Mouse (Mus musculus): Measurements from ENCODE around the gene Zswim5. TPM values are rescaled to one million over a fixed set of nuclear protein-coding genes. Genes with fewer than 3 reads are reported as not detected.

Zswim5 gene
- polyA plus RNA-seq, 1 experiment from 2014 or later = 6.4 TPM

DNA sequence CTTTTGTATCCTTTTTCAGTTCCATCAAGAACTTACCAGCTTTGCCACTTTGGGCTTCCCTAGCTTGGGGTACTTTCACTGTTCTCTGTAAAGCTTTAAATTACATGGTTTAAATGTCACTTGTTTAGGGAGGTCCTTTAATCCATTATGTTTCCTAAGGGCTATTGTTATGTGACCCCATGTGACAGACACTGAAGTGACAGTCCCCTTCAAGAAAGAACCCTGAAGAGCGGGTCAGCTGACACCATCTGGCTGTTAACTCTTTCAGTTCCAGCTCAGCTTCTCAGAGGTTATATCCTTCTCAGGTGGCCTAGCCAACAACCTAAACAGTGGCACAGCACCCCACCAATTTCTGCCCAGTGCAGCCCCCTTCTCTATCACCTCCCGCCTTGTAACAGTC lies 22.9 kb upstream of the Zswim5 start:
- Histone ChIP-seq H3K4me2 (ENCODE audit: low read depth, low read length) (no peak overlapping the region), H3K27me3 (ENCODE audit: control insufficient read depth, insufficient read depth, low read length) (no peaks in the 10 kb centered on the region), H3K4me3 (ENCODE audit: low read depth, low read length) (no peak overlapping the region), H3K27ac (ENCODE audit: low read depth, low read length) (no peak overlapping the region), H3K9me3 (ENCODE audit: control insufficient read depth, low read length) (no peaks in the 10 kb centered on the region), H3K9ac (replicated peaks; ENCODE audit: low read depth, low read length) (no peak overlapping the region), H3K4me1 (ENCODE audit: control insufficient read depth, insufficient read depth, low read length) (no peaks in the 10 kb centered on the region), H3K36me3 (ENCODE audit: control insufficient read depth, insufficient read depth, low read length) (no peaks in the 10 kb centered on the region)
- ATAC-seq (ENCODE audit: low read depth) = no peak
- 18% methylated on average over 2 of the region's 2 CpGs for whole genome bisulfite sequencing

DNA sequence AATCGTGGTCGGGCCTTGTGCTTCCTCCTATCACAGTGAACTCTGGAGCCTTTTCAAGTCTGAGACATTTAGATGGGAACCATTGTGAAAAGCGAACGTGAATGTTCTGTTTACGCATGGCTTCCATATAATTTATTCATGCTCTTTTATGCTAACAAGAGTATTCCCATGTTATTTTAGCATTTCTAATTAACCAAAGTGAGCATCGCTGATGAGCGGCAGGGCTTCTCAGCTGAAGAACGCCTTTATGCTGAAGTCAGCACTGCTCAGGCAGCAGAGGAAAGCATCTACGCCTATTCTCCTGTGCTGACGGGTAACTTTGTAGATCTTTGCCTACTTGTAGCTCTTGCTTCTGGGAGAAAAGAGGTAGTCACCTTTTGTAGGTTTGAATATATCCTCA lies 20.0 kb upstream of the Zswim5 start:
- H3K4me2 ChIP-seq (ENCODE audit: low read depth, low read length) = no peak overlapping the region
- H3K4me1 ChIP-seq (ENCODE audit: control insufficient read depth, insufficient read depth, low read length) = no peaks in the 10 kb centered on the region
- no peaks in the 10 kb centered on the region for H3K36me3 ChIP-seq (ENCODE audit: control insufficient read depth, insufficient read depth, low read length)
- H3K27me3 ChIP-seq (ENCODE audit: control insufficient read depth, insufficient read depth, low read length) = no peaks in the 10 kb centered on the region
- ATAC-seq (ENCODE audit: low read depth) = no peak
- 61% methylated on average over 10 of the region's 10 CpGs for whole genome bisulfite sequencing
- H3K27ac ChIP-seq (ENCODE audit: low read depth, low read length) = no peak overlapping the region
- no peak overlapping the region for H3K9ac ChIP-seq (replicated peaks; ENCODE audit: low read depth, low read length)
- no peak overlapping the region for H3K4me3 ChIP-seq (ENCODE audit: low read depth, low read length)
- no peaks in the 10 kb centered on the region for H3K9me3 ChIP-seq (ENCODE audit: control insufficient read depth, low read length)

DNA sequence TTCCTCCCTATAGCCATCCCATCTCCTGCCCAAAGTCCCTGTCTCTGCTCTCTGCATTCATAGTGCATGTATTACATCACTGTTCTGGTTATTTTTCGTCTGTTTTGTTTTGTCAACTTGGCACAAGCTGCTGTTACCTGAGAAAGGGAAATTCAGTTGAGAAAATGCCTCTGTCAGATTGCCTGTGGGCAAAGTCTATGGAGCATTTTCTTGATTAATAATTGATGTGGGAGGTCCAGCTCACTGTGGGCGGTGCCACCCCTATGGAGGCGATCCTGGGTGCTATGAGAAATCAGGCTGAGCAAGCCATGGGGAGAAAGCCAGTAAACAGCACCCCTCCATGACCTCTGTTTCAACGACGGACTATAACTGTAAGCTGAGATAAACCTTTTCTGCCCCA lies 17.5 kb upstream of the Zswim5 start:
- 65% methylated on average over 5 of the region's 5 CpGs for WGBS

DNA sequence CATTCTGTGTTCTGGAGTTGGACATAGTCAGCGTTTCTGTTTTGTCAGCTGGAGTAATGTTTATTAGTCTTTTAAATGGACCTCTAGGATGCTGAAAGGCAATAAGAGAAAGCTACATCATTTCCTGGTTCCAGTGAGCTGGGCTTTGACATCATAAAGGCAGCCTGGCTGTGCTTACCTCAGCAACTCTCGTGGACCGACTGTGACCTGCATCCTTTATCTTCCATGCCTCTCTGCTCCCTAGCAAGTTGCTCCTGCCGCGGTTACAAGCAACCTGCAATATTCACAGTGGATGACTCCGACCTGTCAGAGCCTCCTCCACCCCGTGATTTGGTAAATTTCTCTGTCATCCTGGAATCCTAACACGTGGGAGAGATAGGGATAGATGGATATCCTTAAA lies 15.2 kb upstream of the Zswim5 start:
- no peaks in the 10 kb centered on the region for H3K9me3 ChIP-seq (ENCODE audit: control insufficient read depth, low read length)
- WGBS = 63% methylated on average over 8 of the region's 8 CpGs
- no peak overlapping the region for H3K9ac ChIP-seq (replicated peaks; ENCODE audit: low read depth, low read length)
- H3K27ac ChIP-seq (ENCODE audit: low read depth, low read length) = no peak overlapping the region
- H3K4me1 ChIP-seq (ENCODE audit: control insufficient read depth, insufficient read depth, low read length) = no peaks in the 10 kb centered on the region
- H3K4me2 ChIP-seq (ENCODE audit: low read depth, low read length) = no peak overlapping the region
- no peaks in the 10 kb centered on the region for H3K36me3 ChIP-seq (ENCODE audit: control insufficient read depth, insufficient read depth, low read length)
- no peak for ATAC-seq (ENCODE audit: low read depth)
- H3K4me3 ChIP-seq (ENCODE audit: low read depth, low read length) = no peak overlapping the region
- H3K27me3 ChIP-seq (ENCODE audit: control insufficient read depth, insufficient read depth, low read length) = no peaks in the 10 kb centered on the region

More for the DNA sequence above, 17.5 kb upstream of the Zswim5 start:
- H3K4me1 ChIP-seq (ENCODE audit: control insufficient read depth, insufficient read depth, low read length) = no peaks in the 10 kb centered on the region
- H3K4me2 ChIP-seq (ENCODE audit: low read depth, low read length) = no peak overlapping the region
- no peaks in the 10 kb centered on the region for H3K36me3 ChIP-seq (ENCODE audit: control insufficient read depth, insufficient read depth, low read length)
- H3K9me3 ChIP-seq (ENCODE audit: control insufficient read depth, low read length) = no peaks in the 10 kb centered on the region
- H3K9ac ChIP-seq (replicated peaks; ENCODE audit: low read depth, low read length) = no peak overlapping the region
- no peak for ATAC-seq (ENCODE audit: low read depth)
- no peak overlapping the region for H3K27ac ChIP-seq (ENCODE audit: low read depth, low read length)
- no peak overlapping the region for H3K4me3 ChIP-seq (ENCODE audit: low read depth, low read length)
- no peaks in the 10 kb centered on the region for H3K27me3 ChIP-seq (ENCODE audit: control insufficient read depth, insufficient read depth, low read length)

DNA sequence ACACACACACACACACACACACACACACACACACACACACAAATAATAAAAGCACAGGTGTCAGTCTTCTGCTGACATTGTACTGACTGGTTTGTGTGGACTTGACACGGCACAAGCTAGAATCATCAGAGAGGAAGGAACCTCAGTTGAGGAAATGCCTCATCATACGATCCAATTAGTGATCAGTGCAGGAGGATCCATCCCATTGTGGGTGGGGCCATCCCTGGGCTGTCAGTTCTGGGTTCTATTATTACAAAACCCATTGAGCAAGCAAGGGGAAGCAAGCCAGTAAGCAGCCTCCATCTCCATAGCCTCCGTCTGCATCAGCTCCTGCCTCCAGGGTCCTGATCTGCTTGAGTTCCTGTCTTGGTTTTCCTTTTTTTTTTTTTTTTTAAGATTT lies 7.3 kb upstream of the Zswim5 start:
- WGBS = 81% methylated on average over 3 of the region's 3 CpGs
- ATAC-seq (ENCODE audit: low read depth) = no peak
- no peaks in the 10 kb centered on the region for H3K36me3 ChIP-seq (ENCODE audit: control insufficient read depth, insufficient read depth, low read length)
- H3K27me3 ChIP-seq (ENCODE audit: control insufficient read depth, insufficient read depth, low read length) = no peaks in the 10 kb centered on the region
- no peak overlapping the region for H3K4me3 ChIP-seq (ENCODE audit: low read depth, low read length)
- H3K9me3 ChIP-seq (ENCODE audit: control insufficient read depth, low read length) = no peaks in the 10 kb centered on the region
- no peak overlapping the region for H3K9ac ChIP-seq (replicated peaks; ENCODE audit: low read depth, low read length)
- no peak overlapping the region for H3K27ac ChIP-seq (ENCODE audit: low read depth, low read length)
- no peaks in the 10 kb centered on the region for H3K4me1 ChIP-seq (ENCODE audit: control insufficient read depth, insufficient read depth, low read length)
- no peak overlapping the region for H3K4me2 ChIP-seq (ENCODE audit: low read depth, low read length)

GRCm38 (mm10) chr4:116874595-116874994 lies 2.6 kb upstream of the Zswim5 start:
- Histone ChIP-seq H3K27ac (ENCODE audit: low read depth, low read length) (no peak overlapping the region), H3K4me1 (ENCODE audit: control insufficient read depth, insufficient read depth, low read length) (peaks cover 8% of the 10 kb centered on the region), H3K4me3 (ENCODE audit: low read depth, low read length) (no peak overlapping the region), H3K4me2 (ENCODE audit: low read depth, low read length) (no peak overlapping the region), H3K9ac (replicated peaks; ENCODE audit: low read depth, low read length) (no peak overlapping the region), H3K9me3 (ENCODE audit: control insufficient read depth, low read length) (no peaks in the 10 kb centered on the region), H3K36me3 (ENCODE audit: control insufficient read depth, insufficient read depth, low read length) (no peaks in the 10 kb centered on the region), H3K27me3 (ENCODE audit: control insufficient read depth, insufficient read depth, low read length) (no peaks in the 10 kb centered on the region)
- ATAC-seq (ENCODE audit: low read depth) = no peak
- WGBS = 86% methylated on average over 4 of the region's 4 CpGs

DNA sequence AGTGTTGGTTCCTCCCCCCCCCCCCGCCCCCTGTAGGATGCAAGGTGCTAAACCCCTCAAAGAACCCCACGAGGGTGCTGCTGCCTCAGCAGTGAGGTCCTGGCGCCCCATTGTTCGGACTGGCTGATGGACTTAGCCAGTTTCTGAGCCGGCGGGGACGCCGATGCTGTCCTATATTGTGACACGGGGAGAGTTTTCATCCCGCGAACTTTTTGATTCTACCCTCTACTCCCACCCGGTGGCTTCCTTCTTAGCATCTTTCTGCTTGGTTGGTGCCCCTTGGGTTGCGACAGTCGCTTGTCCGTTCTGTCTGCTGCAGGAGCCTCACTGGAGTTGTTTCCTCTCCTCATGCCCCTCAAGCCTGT lies 564 bp upstream of the Zswim5 start:
- Histone ChIP-seq H3K4me2 (ENCODE audit: low read depth, low read length) (peak overlapping the region; percentile 58), H3K4me3 (ENCODE audit: low read depth, low read length) (peak overlapping the region; percentile 92), H3K4me1 (ENCODE audit: control insufficient read depth, insufficient read depth, low read length) (peaks cover 9% of the 10 kb centered on the region), H3K27me3 (ENCODE audit: control insufficient read depth, insufficient read depth, low read length) (no peaks in the 10 kb centered on the region), H3K9me3 (ENCODE audit: control insufficient read depth, low read length) (no peaks in the 10 kb centered on the region), H3K27ac (ENCODE audit: low read depth, low read length) (peak overlapping the region; percentile 97), H3K36me3 (ENCODE audit: control insufficient read depth, insufficient read depth, low read length) (no peaks in the 10 kb centered on the region), H3K9ac (replicated peaks; ENCODE audit: low read depth, low read length) (peak overlapping the region; percentile 91)
- 0% methylated on average over 14 of the region's 15 CpGs for WGBS
- peak; percentile 69 for ATAC-seq (ENCODE audit: low read depth)

- Histone ChIP-seq H3K27me3 (ENCODE audit: control insufficient read depth, insufficient read depth, low read length) (no peaks in the 10 kb centered on the region), H3K4me1 (ENCODE audit: control insufficient read depth, insufficient read depth, low read length) (peaks cover 9% of the 10 kb centered on the region), H3K4me3 (ENCODE audit: low read depth, low read length) (peak overlapping the region; percentile 92), H3K4me2 (ENCODE audit: low read depth, low read length) (peak overlapping the region; percentile 58), H3K36me3 (ENCODE audit: control insufficient read depth, insufficient read depth, low read length) (no peaks in the 10 kb centered on the region), H3K9ac (replicated peaks; ENCODE audit: low read depth, low read length) (peak overlapping the region; percentile 91), H3K27ac (ENCODE audit: low read depth, low read length) (peak overlapping the region; percentile 97), H3K9me3 (ENCODE audit: control insufficient read depth, low read length) (no peaks in the 10 kb centered on the region)
- WGBS = under 1% methylated on average over 39 of the region's 57 CpGs
- 0 out of 2 replicates have a peak, but pooled peaks have one; percentile 5 for ATAC-seq (ENCODE audit: low read depth)
Measured at GRCm38 (mm10) chr4:116877729-116878321, 649 bp downstream of the Zswim5 start.

GRCm38 (mm10) chr4:116878491-116878890 lies 1.3 kb downstream of the Zswim5 start:
- no peaks in the 10 kb centered on the region for H3K36me3 ChIP-seq (ENCODE audit: control insufficient read depth, insufficient read depth, low read length)
- H3K4me3 ChIP-seq (ENCODE audit: low read depth, low read length) = peak overlapping the region; percentile 92
- WGBS = 1% methylated on average over 11 of the region's 11 CpGs
- H3K27ac ChIP-seq (ENCODE audit: low read depth, low read length) = peak overlapping the region; percentile 97; the same call in 1 of the 2 replicates
- H3K27me3 ChIP-seq (ENCODE audit: control insufficient read depth, insufficient read depth, low read length) = no peaks in the 10 kb centered on the region
- H3K9me3 ChIP-seq (ENCODE audit: control insufficient read depth, low read length) = no peaks in the 10 kb centered on the region
- ATAC-seq (ENCODE audit: low read depth) = no peak
- peaks cover 9% of the 10 kb centered on the region for H3K4me1 ChIP-seq (ENCODE audit: control insufficient read depth, insufficient read depth, low read length)
- H3K9ac ChIP-seq (replicated peaks; ENCODE audit: low read depth, low read length) = peak overlapping the region; percentile 91; the same call in 1 of the 2 replicates
- peak overlapping the region; percentile 58 for H3K4me2 ChIP-seq (ENCODE audit: low read depth, low read length)
